Mouse (Mus musculus): ENCODE results near the gene Syne1. TPM values are rescaled to one million over a fixed set of nuclear protein-coding genes. Genes with fewer than 3 reads are reported as not detected.
A peak's percentile ranks its signal among the peaks of the same experiment; 100 is the strongest.

Syne1 gene
- polyA plus RNA-seq, 1 experiment: 17.5 TPM

- Histone ChIP-seq H3K27ac (ENCODE audit: insufficient read depth, low read depth, low read length) (no peak overlapping the region), H3K4me3 (ENCODE audit: insufficient read depth, low read length) (no peak overlapping the region), H3K4me1 (ENCODE audit: control insufficient read depth, insufficient read depth, low read length) (no peaks in the 10 kb centered on the region; the same call in 1 of the 2 replicates)
- no peak for TF ChIP-seq CTCF (IDR thresholded peaks at IDR 0.05; ENCODE audit: low read depth, low read length)
- no peak for TF ChIP-seq POLR2A (IDR thresholded peaks at IDR 0.05; ENCODE audit: borderline replicate concordance, low read depth, low read length)
Measured at GRCm38 (mm10) chr10:5236926-5237325, 314.4 kb downstream of the Syne1 start.

- Histone ChIP-seq H3K27ac (ENCODE audit: insufficient read depth, low read depth, low read length) (no peak overlapping the region), H3K4me1 (ENCODE audit: control insufficient read depth, insufficient read depth, low read length) (no peaks in the 10 kb centered on the region; the same call in 1 of the 2 replicates), H3K4me3 (ENCODE audit: insufficient read depth, low read length) (no peak overlapping the region)
- TF ChIP-seq POLR2A (IDR thresholded peaks at IDR 0.05; ENCODE audit: borderline replicate concordance, low read depth, low read length) (no peak), CTCF (IDR thresholded peaks at IDR 0.05; ENCODE audit: low read depth, low read length) (no peak)
Measured at GRCm38 (mm10) chr10:5236171-5236570, 315.1 kb downstream of the Syne1 start.

DNA sequence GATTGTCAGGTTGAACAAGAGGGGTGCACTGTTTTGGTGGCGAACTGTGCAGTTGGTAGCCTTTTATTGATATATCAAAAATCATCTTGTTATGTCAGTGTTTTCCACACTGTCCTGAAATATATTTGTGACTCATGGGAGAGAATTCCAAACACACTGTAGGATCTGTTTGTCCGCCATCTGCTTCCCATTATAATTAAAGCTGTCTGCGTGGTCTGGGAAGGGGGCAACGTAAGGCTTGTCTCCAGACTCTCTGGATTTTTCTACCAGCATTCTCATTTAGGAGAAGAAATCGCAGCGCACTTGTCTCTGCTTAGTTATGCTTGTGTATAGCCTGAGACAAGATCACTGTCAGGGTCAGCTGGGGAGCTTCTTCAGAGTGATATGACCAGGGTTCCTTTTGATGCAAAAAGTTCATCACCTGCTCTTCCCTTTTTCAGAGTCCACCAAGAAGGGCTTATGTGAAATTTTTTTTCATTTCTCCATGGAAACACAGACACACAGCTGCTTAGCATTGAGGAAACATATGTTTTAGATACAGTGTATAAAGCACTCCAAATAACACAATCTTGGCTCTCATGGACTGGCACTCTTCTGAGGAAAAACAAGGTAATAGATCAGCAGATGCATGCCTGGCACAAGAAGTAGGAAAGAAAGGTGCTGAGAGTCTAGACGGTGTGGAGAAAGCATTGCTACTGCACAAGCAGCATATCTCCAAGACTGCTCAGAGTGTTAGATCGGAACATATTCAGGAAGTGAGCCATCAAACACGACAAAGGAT lies 316.4 kb downstream of the Syne1 start:
- no peak for TF ChIP-seq POLR2A (IDR thresholded peaks at IDR 0.05; ENCODE audit: borderline replicate concordance, low read depth, low read length)
- no peak for TF ChIP-seq CTCF (IDR thresholded peaks at IDR 0.05; ENCODE audit: low read depth, low read length)
- no peak overlapping the region for H3K27ac ChIP-seq (ENCODE audit: insufficient read depth, low read depth, low read length)
- H3K4me1 ChIP-seq (ENCODE audit: control insufficient read depth, insufficient read depth, low read length): no peaks in the 10 kb centered on the region; the same call in 1 of the 2 replicates
- H3K4me3 ChIP-seq (ENCODE audit: insufficient read depth, low read length): no peak overlapping the region

DNA sequence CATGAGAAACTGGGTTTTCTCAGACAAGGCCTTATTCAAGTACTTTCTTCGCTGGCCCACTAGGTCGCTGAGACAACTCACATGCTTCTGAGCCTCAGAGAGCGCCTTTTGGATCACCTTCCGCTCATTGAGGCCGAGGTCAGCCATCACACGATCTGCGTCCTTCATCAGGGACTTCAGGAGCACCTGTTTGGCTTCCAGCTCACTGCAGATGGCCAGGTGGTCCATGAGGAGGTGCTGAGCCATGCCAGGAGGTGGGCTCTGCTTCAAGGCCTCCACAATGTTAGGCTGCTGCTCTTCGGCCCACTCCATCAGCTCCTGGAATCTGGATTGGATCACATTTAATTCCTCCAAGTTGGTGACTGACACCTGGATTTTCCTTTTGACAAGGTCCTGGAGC lies 322.2 kb downstream of the Syne1 start:
- H3K4me3 ChIP-seq (ENCODE audit: insufficient read depth, low read length): no peak overlapping the region
- no peak overlapping the region for H3K27ac ChIP-seq (ENCODE audit: insufficient read depth, low read depth, low read length)
- H3K4me1 ChIP-seq (ENCODE audit: control insufficient read depth, insufficient read depth, low read length): peaks cover 4% of the 10 kb centered on the region
- TF ChIP-seq CTCF (IDR thresholded peaks at IDR 0.05; ENCODE audit: low read depth, low read length): no peak
- TF ChIP-seq POLR2A (IDR thresholded peaks at IDR 0.05; ENCODE audit: borderline replicate concordance, low read depth, low read length): no peak

DNA sequence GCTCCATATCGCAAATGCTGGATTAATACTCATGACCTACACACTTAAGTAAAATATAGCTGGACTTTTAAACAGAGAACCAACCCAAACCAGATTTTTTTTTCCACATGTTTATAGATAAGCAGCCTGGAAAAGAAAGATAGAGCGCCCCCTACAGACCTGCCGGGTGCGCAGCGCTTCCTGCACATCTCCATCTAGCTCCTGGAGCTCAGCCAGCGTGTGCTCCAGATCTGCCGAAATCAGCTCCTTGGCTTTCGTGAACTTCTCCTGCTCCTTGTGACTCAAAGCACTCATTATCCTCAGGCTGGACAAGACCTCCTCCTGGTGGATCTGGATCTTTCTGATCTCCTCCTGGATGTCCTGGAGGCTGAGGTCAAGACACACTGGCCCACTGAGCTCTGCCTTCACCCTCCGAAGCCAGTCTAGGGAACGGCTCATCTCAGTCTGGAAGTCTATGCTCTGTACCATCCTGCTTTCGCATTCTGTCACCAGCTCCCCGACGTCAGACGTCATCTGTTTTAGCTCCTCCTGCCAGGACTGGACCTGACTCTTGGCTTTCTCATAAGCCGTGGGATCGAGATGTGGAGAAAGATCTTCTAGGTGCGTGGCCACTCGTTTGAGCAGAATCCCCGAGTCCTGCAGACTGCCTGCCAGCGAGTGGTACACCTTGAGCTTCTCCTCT lies 323.7 kb downstream of the Syne1 start:
- Histone ChIP-seq H3K4me3 (ENCODE audit: insufficient read depth, low read length) (no peak overlapping the region), H3K4me1 (ENCODE audit: control insufficient read depth, insufficient read depth, low read length) (peaks cover 4% of the 10 kb centered on the region), H3K27ac (ENCODE audit: insufficient read depth, low read depth, low read length) (no peak overlapping the region)
- TF ChIP-seq POLR2A (IDR thresholded peaks at IDR 0.05; ENCODE audit: borderline replicate concordance, low read depth, low read length): no peak
- peak; percentile 39; the same call in 1 of the 2 replicates for TF ChIP-seq CTCF (IDR thresholded peaks at IDR 0.05; ENCODE audit: low read depth, low read length)

DNA sequence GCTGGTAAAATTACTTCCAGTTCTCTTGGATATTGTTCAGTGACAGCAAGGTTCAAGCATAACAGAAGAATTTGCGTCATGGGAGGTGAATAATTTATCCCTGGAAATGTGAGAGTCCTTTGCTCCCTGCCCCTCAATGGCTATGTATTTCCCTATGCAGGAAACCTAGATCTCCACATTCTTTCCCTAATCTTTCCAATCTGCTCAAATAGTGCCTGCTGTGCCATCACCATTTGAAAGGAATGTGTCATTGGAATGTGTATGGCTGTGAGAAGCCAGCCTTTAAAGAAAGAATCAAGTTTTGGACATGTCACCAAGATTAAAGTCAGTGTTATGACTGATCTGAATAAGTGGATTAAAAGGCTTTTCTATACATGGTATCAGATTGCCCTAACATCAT lies 335.3 kb downstream of the Syne1 start:
- Histone ChIP-seq H3K27ac (ENCODE audit: insufficient read depth, low read depth, low read length) (no peak overlapping the region), H3K4me1 (ENCODE audit: control insufficient read depth, insufficient read depth, low read length) (no peaks in the 10 kb centered on the region), H3K4me3 (ENCODE audit: insufficient read depth, low read length) (no peak overlapping the region)

GRCm38 (mm10) chr10:5207905-5208641 lies 343.2 kb downstream of the Syne1 start:
- H3K4me3 ChIP-seq (ENCODE audit: insufficient read depth, low read length): peak overlapping the region; percentile 17; the same call in 1 of the 2 replicates
- peak overlapping the region; percentile 80 for H3K27ac ChIP-seq (ENCODE audit: insufficient read depth, low read depth, low read length)
- peaks cover 25% of the 10 kb centered on the region for H3K4me1 ChIP-seq (ENCODE audit: control insufficient read depth, insufficient read depth, low read length)
- TF ChIP-seq CTCF (IDR thresholded peaks at IDR 0.05; ENCODE audit: low read depth, low read length): no peak
- TF ChIP-seq POLR2A (IDR thresholded peaks at IDR 0.05; ENCODE audit: borderline replicate concordance, low read depth, low read length): no peak

More for the DNA sequence above, 335.3 kb downstream of the Syne1 start:
- TF ChIP-seq POLR2A (IDR thresholded peaks at IDR 0.05; ENCODE audit: borderline replicate concordance, low read depth, low read length) (no peak), CTCF (IDR thresholded peaks at IDR 0.05; ENCODE audit: low read depth, low read length) (no peak)

GRCm38 (mm10) chr10:5205977-5206376 lies 345.3 kb downstream of the Syne1 start:
- H3K4me1 ChIP-seq (ENCODE audit: control insufficient read depth, insufficient read depth, low read length): peaks cover 25% of the 10 kb centered on the region
- TF ChIP-seq POLR2A (IDR thresholded peaks at IDR 0.05; ENCODE audit: borderline replicate concordance, low read depth, low read length): no peak
- TF ChIP-seq CTCF (IDR thresholded peaks at IDR 0.05; ENCODE audit: low read depth, low read length): no peak
- no peak overlapping the region for H3K4me3 ChIP-seq (ENCODE audit: insufficient read depth, low read length)
- H3K27ac ChIP-seq (ENCODE audit: insufficient read depth, low read depth, low read length): no peak overlapping the region

DNA sequence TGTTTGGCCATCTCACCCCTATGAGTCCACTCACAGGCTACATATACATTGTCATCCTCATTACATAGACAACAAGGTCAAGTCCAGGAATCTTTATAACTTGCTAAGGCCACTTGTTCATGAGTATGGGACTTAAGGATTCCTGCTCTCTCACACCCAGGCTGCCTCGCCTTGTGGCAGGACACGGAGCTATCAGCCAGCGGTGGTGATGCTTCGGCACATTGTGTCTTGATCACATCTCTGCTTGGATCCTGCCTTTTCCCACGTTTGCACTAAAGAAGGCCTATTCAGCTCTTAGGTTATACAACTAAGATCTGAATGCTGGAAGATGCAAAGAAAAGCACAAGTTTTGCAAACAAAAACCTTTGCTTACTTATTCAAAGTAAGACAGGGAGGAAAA lies 345.7 kb downstream of the Syne1 start:
- TF ChIP-seq POLR2A (IDR thresholded peaks at IDR 0.05; ENCODE audit: borderline replicate concordance, low read depth, low read length) (no peak), CTCF (IDR thresholded peaks at IDR 0.05; ENCODE audit: low read depth, low read length) (no peak)
- H3K27ac ChIP-seq (ENCODE audit: insufficient read depth, low read depth, low read length): no peak overlapping the region
- no peak overlapping the region for H3K4me3 ChIP-seq (ENCODE audit: insufficient read depth, low read length)
- H3K4me1 ChIP-seq (ENCODE audit: control insufficient read depth, insufficient read depth, low read length): peaks cover 25% of the 10 kb centered on the region

Data from bone marrow macrophage, adult 2 months (primary cell).